Mouse (Mus musculus) inflammation-experienced regulatory T-cells, adult 16 weeks (primary cell): Measurements from ENCODE around the gene Prelp. TPM values are rescaled to one million over a fixed set of nuclear protein-coding genes. Genes with fewer than 3 reads are reported as not detected.

Experiments used
- polyA plus RNA-seq: library from polyadenylated mRNA; unstranded; fragments of 100-300 nt; shearing (Covaris generic); gene quantifications from one replicate; pipeline ENCODE4 v1.2.1, GENCODE M21; 2017

Prelp gene
- polyA plus RNA-seq, result not detected

DNA sequence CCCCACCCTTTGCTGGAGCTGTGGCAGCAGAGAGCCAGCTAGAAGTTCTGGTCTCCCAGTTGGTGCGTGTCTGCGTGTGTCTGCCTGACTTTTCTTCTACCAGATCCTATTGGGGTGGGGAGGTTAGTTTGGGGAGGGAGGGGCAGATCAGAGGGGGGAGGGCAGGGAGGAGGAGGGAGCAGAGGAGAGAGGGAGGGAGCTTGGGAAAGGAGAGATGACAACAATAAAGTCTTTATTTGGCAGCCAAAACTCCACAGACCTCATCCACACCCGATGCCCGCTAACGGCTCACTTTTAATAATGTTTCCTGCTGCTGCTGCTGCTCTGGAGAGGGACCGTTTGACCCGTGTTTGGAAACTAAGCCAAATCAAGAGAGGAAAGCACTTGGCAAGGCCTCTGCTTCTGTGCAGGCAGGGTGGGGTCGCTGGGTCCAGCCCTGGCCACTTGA, at the start of gene Prelp:
Prelp (minus strand) TSS at position 111 of the 448 bp plus-strand sequence.

DNA sequence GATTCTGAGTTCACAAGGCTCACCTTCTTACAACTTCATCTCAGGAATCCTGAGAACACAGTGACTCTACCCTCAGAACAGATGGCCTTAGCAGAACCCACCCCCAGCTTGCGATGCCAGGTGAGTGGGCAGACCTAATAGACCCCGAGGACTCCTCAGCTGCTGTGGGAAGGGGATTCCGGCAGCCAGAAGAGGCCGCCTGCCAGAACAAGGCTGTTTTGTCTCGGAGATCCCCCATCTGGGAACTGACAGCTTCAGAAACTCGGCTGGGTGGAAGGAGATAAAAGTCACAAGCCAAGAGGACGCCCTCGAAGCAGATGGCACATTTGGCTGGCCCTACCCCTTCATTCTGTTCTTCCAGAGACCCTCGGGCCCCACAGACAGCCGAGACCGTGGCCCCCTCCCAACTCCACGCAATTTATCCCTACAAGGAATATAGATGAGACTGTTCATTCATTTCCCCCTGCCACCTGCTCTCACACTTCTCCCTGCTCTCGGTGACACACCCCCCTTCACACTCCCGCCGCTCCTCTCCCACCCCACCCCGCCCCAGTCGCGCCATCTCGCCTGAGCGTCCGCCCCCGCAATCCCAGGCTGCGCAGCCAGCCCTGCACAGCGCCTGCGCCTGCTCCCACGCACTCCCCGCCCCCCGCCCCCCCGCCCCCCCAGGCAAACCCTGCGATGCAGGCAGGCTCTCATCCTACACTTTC, 13.1 kb downstream of the Prelp start, which contains the start of gene Optc:
Optc (minus strand) TSS at position 51 of the 710 bp plus-strand sequence.

Other genes starting within 250 kb of the Prelp start
- 165 TPM for gene Lax1, start 231.3 kb downstream of the Prelp start, polyA plus RNA-seq
- 8.8 TPM for gene Atp2b4, start 120.4 kb downstream of the Prelp start, polyA plus RNA-seq
- gene Optc, start 13.4 kb downstream of the Prelp start, polyA plus RNA-seq, result not detected
- not detected for gene Fmod, start 115.8 kb upstream of the Prelp start, polyA plus RNA-seq
- 273 TPM for gene Btg2, start 157.7 kb upstream of the Prelp start, polyA plus RNA-seq
- not detected for gene Chit1, start 189.8 kb upstream of the Prelp start, polyA plus RNA-seq